Mouse (Mus musculus) limb, embryonic 11.5 days (tissue): Measurements from ENCODE around the gene Fam187b. TPM values are rescaled to one million over a fixed set of nuclear protein-coding genes. Genes with fewer than 3 reads are reported as not detected.

Source experiments
- ATAC-seq: fragments of 200-750 bp; cut with Nextera tagmentation; 2 replicates; pipeline ENCODE4 v1.8.0; 2017; ENCODE audit warnings: low read depth; ENCODE audit not compliant: insufficient number of reproducible peaks, low FRiP score, low TSS enrichment
- DNase-seq: peaks from one replicate; pipeline ENCODE4 v3.0.0-alpha.2; 2015; ENCODE audit warnings: low spot score
- H3K27ac ChIP-seq: fragments of 300-500 bp; sonication (generic); replicated peaks from 2 replicates; pipeline ENCODE4 v1.5.1; 2014; ENCODE audit warnings: low read depth, mild to moderate bottlenecking, low read length
- H3K27me3 ChIP-seq: fragments of 300-500 bp; sonication (generic); 2 replicates; pipeline ENCODE4 v1.6.1; 2014; ENCODE audit warnings: mild to moderate bottlenecking, low read length, mixed read lengths; ENCODE audit not compliant: control insufficient read depth, insufficient read depth
- H3K36me3 ChIP-seq: fragments of 300-500 bp; sonication (generic); 2 replicates; pipeline ENCODE4 v1.6.1; 2014; ENCODE audit warnings: mild to moderate bottlenecking, low read length, moderate library complexity, mixed read lengths; ENCODE audit not compliant: control insufficient read depth, insufficient read depth
- H3K4me1 ChIP-seq: fragments of 300-500 bp; sonication (generic); 2 replicates; pipeline ENCODE4 v1.6.1; 2014; ENCODE audit warnings: low read length, mixed read lengths; ENCODE audit not compliant: control insufficient read depth, insufficient read depth
- H3K4me2 ChIP-seq: fragments of 300-500 bp; sonication (generic); 2 replicates; pipeline ENCODE4 v1.6.1; 2014; ENCODE audit warnings: low read depth, mild to moderate bottlenecking, moderate library complexity; ENCODE audit not compliant: severe bottlenecking
- H3K4me3 ChIP-seq: fragments of 300-500 bp; sonication (generic); 2 replicates; pipeline ENCODE4 v1.5.1; 2014; ENCODE audit warnings: low read depth, low read length
- H3K9ac ChIP-seq: fragments of 300-500 bp; sonication (generic); 2 replicates; pipeline ENCODE4 v1.6.1; 2014; ENCODE audit warnings: mild to moderate bottlenecking, low read length
- H3K9me3 ChIP-seq: fragments of 300-500 bp; sonication (generic); 2 replicates; pipeline ENCODE4 v1.6.1; 2016; ENCODE audit warnings: low read length; ENCODE audit not compliant: control insufficient read depth
- WGBS: fragments of 180-500 bp; shearing (Covaris S2); extraction: QIAGEN DNeasy Blood & Tissue Kit; methylation state at CpG from one replicate; pipeline ENCODE4 v1.1.7; 2014; 5-methylcytosine and 5-hydroxymethylcytosine counted together
- polyA plus RNA-seq: library from polyadenylated mRNA; unstranded; fragments of >200 nt; fragmentation: Nextera tagmentation; extraction: Ambion mirVana; gene quantifications from 2 replicates; pipeline ENCODE4 v1.2.1, GENCODE M21; 2014

Gene Fam187b
- polyA plus RNA-seq, 1 experiment from 2014 or later: 1.2 TPM

- no peaks in the 10 kb centered on the region for H3K36me3 ChIP-seq
- H3K27me3 ChIP-seq: no peaks in the 10 kb centered on the region
- no peaks in the 10 kb centered on the region for H3K9me3 ChIP-seq
- H3K4me3 ChIP-seq: no peak overlapping the region
- H3K4me2 ChIP-seq: no peak overlapping the region
- no peak overlapping the region for H3K27ac ChIP-seq
- DNase-seq (no peak), ATAC-seq (no peak)
- 64% methylated on average over 11 of the region's 11 CpGs for WGBS
- no peaks in the 10 kb centered on the region for H3K4me1 ChIP-seq
- no peak overlapping the region for H3K9ac ChIP-seq
These were observed 61.2 kb downstream of the Fam187b start for GRCm38 (mm10) chr7:31034789-31035188.

DNA sequence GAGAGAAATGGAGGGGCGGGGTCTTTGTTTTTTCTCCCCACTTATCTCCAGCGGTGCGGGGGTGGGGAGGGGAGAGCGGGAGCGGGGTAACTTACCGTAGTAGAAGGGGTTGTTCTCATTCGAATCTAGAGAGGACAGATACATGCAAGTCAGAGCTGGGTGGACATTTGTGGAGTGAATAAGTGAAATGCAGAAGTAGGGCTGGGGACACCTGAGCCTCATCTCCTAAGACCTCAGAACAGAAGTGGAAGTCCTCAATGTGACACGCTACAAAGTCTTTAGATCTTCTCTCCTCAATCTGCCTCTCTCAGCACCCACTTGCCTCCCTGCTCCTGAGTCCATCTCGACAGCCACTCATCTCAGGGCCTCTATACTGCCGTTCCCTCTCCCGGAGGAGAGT, 61.7 kb downstream of the Fam187b start:
- no peaks in the 10 kb centered on the region for H3K36me3 ChIP-seq
- H3K27ac ChIP-seq: no peak overlapping the region
- H3K9me3 ChIP-seq: no peaks in the 10 kb centered on the region
- DNase-seq: no peak
- no peak for ATAC-seq
- peaks cover 1% of the 10 kb centered on the region for H3K27me3 ChIP-seq
- H3K4me2 ChIP-seq: no peak overlapping the region
- WGBS: 82% methylated on average over 11 of the region's 11 CpGs
- H3K9ac ChIP-seq: no peak overlapping the region
- H3K4me3 ChIP-seq: no peak overlapping the region
- no peaks in the 10 kb centered on the region for H3K4me1 ChIP-seq

DNA sequence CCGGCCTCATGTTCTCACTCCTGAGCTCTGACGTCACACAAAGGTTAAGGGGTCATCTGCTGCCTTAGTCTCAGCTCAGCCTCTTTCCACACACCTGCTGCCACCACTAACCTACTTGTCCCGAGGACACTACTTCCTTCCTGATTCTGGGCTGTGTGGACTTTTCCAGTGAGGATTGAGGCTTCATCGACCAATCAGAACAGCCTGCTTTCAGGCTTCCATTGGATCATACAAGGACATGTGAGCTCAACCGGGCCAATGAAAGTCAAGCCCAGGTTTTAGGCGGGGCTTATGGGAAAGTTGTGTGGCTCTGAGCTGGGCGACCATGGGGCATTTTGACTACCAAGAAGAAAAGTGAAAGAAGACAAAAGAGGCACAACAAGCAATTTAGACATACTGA, 63.3 kb downstream of the Fam187b start:
- no peak for DNase-seq
- no peak overlapping the region for H3K4me3 ChIP-seq
- H3K9ac ChIP-seq: no peak overlapping the region
- H3K4me2 ChIP-seq: no peak overlapping the region
- no peak; the same call in 1 of the 2 replicates for ATAC-seq
- peaks cover 14% of the 10 kb centered on the region for H3K27me3 ChIP-seq
- H3K4me1 ChIP-seq: no peaks in the 10 kb centered on the region
- 85% methylated on average over 7 of the region's 7 CpGs for WGBS
- H3K36me3 ChIP-seq: no peaks in the 10 kb centered on the region
- H3K9me3 ChIP-seq: no peaks in the 10 kb centered on the region
- H3K27ac ChIP-seq: no peak overlapping the region

- H3K9me3 ChIP-seq: no peaks in the 10 kb centered on the region
- WGBS: 72% methylated on average over 2 of the region's 2 CpGs
- DNase-seq (no peak), ATAC-seq (no peak)
- peaks cover 22% of the 10 kb centered on the region for H3K27me3 ChIP-seq
- no peak overlapping the region for H3K27ac ChIP-seq
- H3K36me3 ChIP-seq: no peaks in the 10 kb centered on the region
- H3K9ac ChIP-seq: no peak overlapping the region
- H3K4me1 ChIP-seq: no peaks in the 10 kb centered on the region; the same call in 1 of the 2 replicates
- H3K4me3 ChIP-seq: no peak overlapping the region
- no peak overlapping the region for H3K4me2 ChIP-seq
These were observed 64.1 kb downstream of the Fam187b start for GRCm38 (mm10) chr7:31037675-31038074.

DNA sequence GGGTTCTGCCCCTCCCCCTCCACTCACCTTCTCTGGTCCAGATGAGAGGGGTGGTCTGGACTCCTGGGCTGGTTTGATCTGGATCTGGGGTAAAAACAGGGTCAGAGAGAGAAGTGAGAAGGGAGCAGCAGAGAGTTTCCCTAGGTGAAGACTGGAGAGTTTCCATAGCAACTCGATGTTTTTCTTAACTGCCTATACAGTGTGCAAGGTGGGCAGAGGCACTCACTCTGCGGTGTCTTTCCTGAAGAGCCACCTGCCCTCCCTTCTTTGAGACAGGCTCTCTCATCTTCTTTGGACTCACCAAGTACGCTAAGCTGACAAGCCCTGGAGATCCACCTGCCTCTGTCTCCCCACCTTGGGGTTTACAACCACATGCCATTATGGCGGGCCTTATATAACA, 65.4 kb downstream of the Fam187b start:
- H3K9ac ChIP-seq: no peak overlapping the region
- DNase-seq: no peak
- no peak overlapping the region for H3K27ac ChIP-seq
- H3K4me1 ChIP-seq: no peaks in the 10 kb centered on the region; the same call in 1 of the 2 replicates
- no peak overlapping the region for H3K4me3 ChIP-seq
- H3K36me3 ChIP-seq: no peaks in the 10 kb centered on the region
- H3K27me3 ChIP-seq: peaks cover 31% of the 10 kb centered on the region
- ATAC-seq: no peak
- no peak overlapping the region for H3K4me2 ChIP-seq
- WGBS: 92% methylated on average over 4 of the region's 4 CpGs
- H3K9me3 ChIP-seq: no peaks in the 10 kb centered on the region

Other genes starting within 250 kb of the Fam187b start
- gene Tmem147, start 244.2 kb upstream of the Fam187b start, polyA plus RNA-seq: 143 and 149 TPM in 2 replicates
- 0.43 and 0.47 TPM in 2 replicates for gene Gapdhs, start 230.1 kb upstream of the Fam187b start, polyA plus RNA-seq
- 0.27 and 1.3 TPM in 2 replicates for gene Sbsn, start 222.3 kb upstream of the Fam187b start, polyA plus RNA-seq
- gene Dmkn, start 210.0 kb upstream of the Fam187b start, polyA plus RNA-seq: not detected in 2 replicates
- not detected in 2 replicates for gene Krtdap, start 185.9 kb upstream of the Fam187b start, polyA plus RNA-seq
- gene Ffar2, start 150.0 kb upstream of the Fam187b start, polyA plus RNA-seq: 0.10 TPM in 1 of 2 replicates, not detected in the other
- gene Ffar3, start 117.6 kb upstream of the Fam187b start, polyA plus RNA-seq: 0.09 TPM in 1 of 2 replicates, not detected in the other
- not detected in 2 replicates for gene Ffar1, start 112.2 kb upstream of the Fam187b start, polyA plus RNA-seq
- 0.65 TPM in 1 of 2 replicates, not detected in the other for gene Cd22, start 93.4 kb upstream of the Fam187b start, polyA plus RNA-seq
- 0.21 and 0.27 TPM in 2 replicates for gene Mag, start 58.9 kb upstream of the Fam187b start, polyA plus RNA-seq
- not detected in 2 replicates for gene Hamp2, start 49.1 kb upstream of the Fam187b start, polyA plus RNA-seq
- not detected in 2 replicates for gene Hamp, start 29.8 kb upstream of the Fam187b start, polyA plus RNA-seq
- gene Usf2, start 17.0 kb upstream of the Fam187b start, polyA plus RNA-seq: 25.5 and 29.7 TPM in 2 replicates
- gene Lsr, start 326 bp upstream of the Fam187b start, polyA plus RNA-seq: 25.7 and 27.5 TPM in 2 replicates
- gene Fxyd5, start 68.7 kb downstream of the Fam187b start, polyA plus RNA-seq: 10.8 and 11.5 TPM in 2 replicates
- gene Fxyd7, start 77.7 kb downstream of the Fam187b start, polyA plus RNA-seq: 2.9 and 3.1 TPM in 2 replicates
- 12.5 and 13.7 TPM in 2 replicates for gene Fxyd1, start 83.4 kb downstream of the Fam187b start, polyA plus RNA-seq
- gene Lgi4, start 85.6 kb downstream of the Fam187b start, polyA plus RNA-seq: 0.10 and 0.23 TPM in 2 replicates
- 12.9 and 17.5 TPM in 2 replicates for gene Fxyd3, start 102.9 kb downstream of the Fam187b start, polyA plus RNA-seq
- gene Hpn, start 141.5 kb downstream of the Fam187b start, polyA plus RNA-seq: 2.2 and 2.3 TPM in 2 replicates
- 0.51 and 1.0 TPM in 2 replicates for gene Scn1b, start 153.2 kb downstream of the Fam187b start, polyA plus RNA-seq
- gene Gramd1a, start 182.1 kb downstream of the Fam187b start, polyA plus RNA-seq: 86.9 and 87.2 TPM in 2 replicates